Mouse (Mus musculus) bone marrow macrophage, adult 2 months (primary cell): ENCODE data around the gene Slc5a11. TPM values are rescaled to one million over a fixed set of nuclear protein-coding genes. Genes with fewer than 3 reads are reported as not detected.
A peak's percentile ranks its signal among the peaks of the same experiment; 100 is the strongest.

Experiments used
- H3K27ac ChIP-seq: 2 replicates; pipeline ENCODE4 v1.5.1; 2012; ENCODE audit warnings: low read depth, low read length; ENCODE audit not compliant: insufficient read depth
- H3K4me1 ChIP-seq: 2 replicates; pipeline ENCODE4 v1.6.1; 2012; ENCODE audit warnings: low read length; ENCODE audit not compliant: control insufficient read depth, insufficient read depth
- H3K4me3 ChIP-seq: 2 replicates; pipeline ENCODE4 v1.5.1; 2012; ENCODE audit warnings: mild to moderate bottlenecking, low read length, moderate library complexity; ENCODE audit not compliant: insufficient read depth
- CTCF ChIP-seq: IDR thresholded peaks from 2 replicates; pipeline ENCODE4 v1.5.1; 2012; ENCODE audit warnings: low read depth, mild to moderate bottlenecking, low read length, moderate library complexity
- POLR2A ChIP-seq: IDR thresholded peaks from 2 replicates; pipeline ENCODE4 v1.6.1; 2012; ENCODE audit warnings: mild to moderate bottlenecking, low read depth, low read length, borderline replicate concordance
- polyA plus RNA-seq: library from polyadenylated mRNA; stranded (reverse); fragments of >200 nt; gene quantifications from 2 replicates; pipeline ENCODE4 v1.2.4, GENCODE M21; 2012; ENCODE audit not compliant: missing spikeins, insufficient read depth, insufficient read length

Gene Slc5a11
- polyA plus RNA-seq, 1 experiment, result not detected

- Histone ChIP-seq H3K27ac (no peak overlapping the region), H3K4me1 (no peaks in the 10 kb centered on the region), H3K4me3 (no peak overlapping the region)
- TF ChIP-seq POLR2A (no peak), CTCF (no peak)
These were observed 26.1 kb upstream of the Slc5a11 start for GRCm38 (mm10) chr7:123188462-123188861.

GRCm38 (mm10) chr7:123189762-123190161 lies 24.8 kb upstream of the Slc5a11 start:
- Histone ChIP-seq H3K4me1 (no peaks in the 10 kb centered on the region), H3K4me3 (no peak overlapping the region)
- TF ChIP-seq POLR2A (no peak), CTCF (no peak)

GRCm38 (mm10) chr7:123191731-123192130 lies 22.8 kb upstream of the Slc5a11 start:
- H3K4me3 ChIP-seq, result no peak overlapping the region
- TF ChIP-seq POLR2A, result no peak
- no peak for TF ChIP-seq CTCF
- H3K4me1 ChIP-seq, result no peaks in the 10 kb centered on the region

More at GRCm38 (mm10) chr7:123189762-123190161, 24.8 kb upstream of the Slc5a11 start:
- H3K27ac ChIP-seq, result no peak overlapping the region

GRCm38 (mm10) chr7:123193201-123193600 lies 21.4 kb upstream of the Slc5a11 start:
- H3K4me3 ChIP-seq, result no peak overlapping the region
- H3K27ac ChIP-seq, result no peak overlapping the region
- H3K4me1 ChIP-seq, result no peaks in the 10 kb centered on the region
- no peak for TF ChIP-seq POLR2A
- TF ChIP-seq CTCF, result no peak

More at GRCm38 (mm10) chr7:123191731-123192130, 22.8 kb upstream of the Slc5a11 start:
- no peak overlapping the region for H3K27ac ChIP-seq

- Histone ChIP-seq H3K4me1 (no peaks in the 10 kb centered on the region), H3K27ac (no peak overlapping the region), H3K4me3 (no peak overlapping the region)
- TF ChIP-seq POLR2A (no peak), CTCF (no peak)
These were observed 19.9 kb upstream of the Slc5a11 start for GRCm38 (mm10) chr7:123194696-123195095.

- no peak overlapping the region for H3K4me3 ChIP-seq
- H3K4me1 ChIP-seq, result peaks cover 8% of the 10 kb centered on the region
These were observed 18.1 kb upstream of the Slc5a11 start for GRCm38 (mm10) chr7:123196432-123196831.

GRCm38 (mm10) chr7:123198695-123199094 lies 15.9 kb upstream of the Slc5a11 start:
- TF ChIP-seq POLR2A (no peak), CTCF (no peak)
- Histone ChIP-seq H3K27ac (no peak overlapping the region), H3K4me1 (peaks cover 22% of the 10 kb centered on the region), H3K4me3 (no peak overlapping the region)

More at GRCm38 (mm10) chr7:123196432-123196831, 18.1 kb upstream of the Slc5a11 start:
- TF ChIP-seq POLR2A, result no peak
- no peak for TF ChIP-seq CTCF
- H3K27ac ChIP-seq, result no peak overlapping the region

GRCm38 (mm10) chr7:123199151-123199550 lies 15.4 kb upstream of the Slc5a11 start:
- TF ChIP-seq CTCF (no peak), POLR2A (no peak)
- Histone ChIP-seq H3K27ac (no peak overlapping the region), H3K4me1 (peaks cover 27% of the 10 kb centered on the region), H3K4me3 (no peak overlapping the region)

GRCm38 (mm10) chr7:123199656-123200206 lies 14.8 kb upstream of the Slc5a11 start:
- no peak overlapping the region for H3K4me3 ChIP-seq
- H3K27ac ChIP-seq, result no peak overlapping the region
- TF ChIP-seq POLR2A, result no peak
- TF ChIP-seq CTCF, result no peak
- H3K4me1 ChIP-seq, result peaks cover 31% of the 10 kb centered on the region

- Histone ChIP-seq H3K4me3 (peak overlapping the region; percentile 0), H3K4me1 (peaks cover 31% of the 10 kb centered on the region), H3K27ac (0 out of 2 replicates have a peak overlapping the region, but pooled peaks have one; percentile 18)
- TF ChIP-seq CTCF (no peak), POLR2A (no peak)
These were observed 13.9 kb upstream of the Slc5a11 start for GRCm38 (mm10) chr7:123200722-123201121.
